Mouse (Mus musculus) NIH3T3 (cell line): ENCODE data around the gene Id1.

ENCODE experiments used
- DNase-seq: peaks from one replicate; pipeline ENCODE4 v3.0.0-alpha.2; 2012; ENCODE audit warnings: low read depth

The Id1 gene

GRCm38 (mm10) chr2:152753944-152754711 lies 18.1 kb downstream of the Id1 start, which contains the start of gene Cox4i2:
Cox4i2 (plus strand) TSS chr2:152754173.
- no peak for DNase-seq

DNA sequence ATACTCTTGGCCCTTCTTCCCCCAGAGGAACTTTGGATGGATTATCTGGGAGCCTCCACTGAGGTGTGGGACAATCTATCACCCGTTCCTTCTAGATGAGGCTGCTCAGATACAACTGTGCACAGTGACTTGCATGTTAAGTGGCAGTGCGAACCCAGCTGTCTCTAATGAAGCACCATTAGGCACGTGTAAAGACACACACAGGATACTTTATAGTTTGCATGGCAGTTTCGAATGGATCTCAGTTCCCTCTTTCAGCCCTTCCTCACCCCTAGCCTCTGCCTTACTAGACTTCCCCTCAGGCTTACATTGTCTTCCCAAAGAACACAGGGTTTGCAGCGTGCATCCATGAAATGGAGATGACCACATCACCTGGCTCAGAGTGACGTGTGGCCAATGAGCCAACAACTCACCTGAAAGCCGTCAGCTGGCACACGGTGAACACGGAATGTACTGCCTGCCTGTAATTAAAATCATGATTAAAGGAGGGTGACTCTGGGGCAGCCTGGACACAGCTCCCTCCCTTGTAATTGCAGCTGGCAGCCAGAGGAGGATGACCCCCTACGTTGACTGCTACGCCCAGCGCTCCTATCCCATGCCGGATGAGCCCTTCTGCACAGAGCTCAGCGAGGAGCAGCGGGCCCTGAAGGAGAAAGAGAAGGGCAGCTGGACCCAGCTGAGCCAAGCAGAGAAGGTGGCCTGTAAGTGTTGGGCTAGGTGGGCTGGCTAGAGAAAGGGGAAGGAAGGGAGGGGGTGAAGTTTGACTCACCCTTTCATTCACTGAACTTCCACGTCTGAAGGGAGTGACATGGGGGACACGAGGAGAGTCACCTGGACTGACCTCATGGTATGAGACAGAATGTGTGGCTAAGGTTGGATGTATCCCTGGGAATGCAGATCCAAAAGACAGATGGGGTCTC lies 20.7 kb downstream of the Id1 start:
- DNase-seq, result no peak

DNA sequence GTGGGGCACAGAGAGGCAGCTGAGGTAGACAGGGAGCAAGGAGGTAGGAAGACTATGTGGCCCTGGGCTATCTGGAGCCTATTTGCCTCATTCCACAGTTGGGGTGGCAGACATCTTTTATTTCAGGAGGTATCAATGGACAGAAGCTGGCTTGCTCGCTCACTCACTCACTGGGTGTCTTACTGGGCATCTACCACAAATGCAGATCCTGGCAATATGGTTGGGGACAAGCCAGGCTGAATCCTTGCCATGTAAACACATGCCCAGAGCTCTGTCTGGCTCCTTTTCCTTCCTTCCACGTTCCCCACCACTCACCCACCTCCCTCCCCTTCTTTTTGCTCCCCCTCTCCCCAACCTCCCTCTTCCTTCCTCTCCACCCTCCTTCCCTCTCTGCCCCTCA lies 21.4 kb downstream of the Id1 start:
- DNase-seq, result no peak

GRCm38 (mm10) chr2:152758351-152758750 lies 22.3 kb downstream of the Id1 start:
- DNase-seq, result peak; percentile 60

DNA sequence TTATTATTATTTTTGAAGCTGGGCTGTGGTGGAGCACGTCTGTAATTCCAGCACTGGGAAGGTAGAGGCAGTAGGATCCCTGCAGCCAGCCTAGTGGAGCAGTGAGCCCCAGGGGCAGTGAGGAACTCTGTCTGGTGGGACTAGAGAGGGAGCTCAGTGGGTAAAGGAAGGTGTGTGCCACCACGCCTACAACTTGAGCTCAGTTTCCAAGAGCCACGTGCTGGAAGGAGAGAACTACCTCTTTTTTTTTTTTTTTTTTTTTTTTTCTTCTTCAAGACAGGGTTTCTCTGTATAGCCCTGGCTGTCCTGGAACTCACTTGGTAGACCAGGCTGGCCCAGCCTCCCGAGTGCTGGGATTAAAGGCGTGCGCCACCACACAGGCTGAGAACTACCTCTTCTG lies 27.3 kb downstream of the Id1 start:
- DNase-seq, result no peak

DNA sequence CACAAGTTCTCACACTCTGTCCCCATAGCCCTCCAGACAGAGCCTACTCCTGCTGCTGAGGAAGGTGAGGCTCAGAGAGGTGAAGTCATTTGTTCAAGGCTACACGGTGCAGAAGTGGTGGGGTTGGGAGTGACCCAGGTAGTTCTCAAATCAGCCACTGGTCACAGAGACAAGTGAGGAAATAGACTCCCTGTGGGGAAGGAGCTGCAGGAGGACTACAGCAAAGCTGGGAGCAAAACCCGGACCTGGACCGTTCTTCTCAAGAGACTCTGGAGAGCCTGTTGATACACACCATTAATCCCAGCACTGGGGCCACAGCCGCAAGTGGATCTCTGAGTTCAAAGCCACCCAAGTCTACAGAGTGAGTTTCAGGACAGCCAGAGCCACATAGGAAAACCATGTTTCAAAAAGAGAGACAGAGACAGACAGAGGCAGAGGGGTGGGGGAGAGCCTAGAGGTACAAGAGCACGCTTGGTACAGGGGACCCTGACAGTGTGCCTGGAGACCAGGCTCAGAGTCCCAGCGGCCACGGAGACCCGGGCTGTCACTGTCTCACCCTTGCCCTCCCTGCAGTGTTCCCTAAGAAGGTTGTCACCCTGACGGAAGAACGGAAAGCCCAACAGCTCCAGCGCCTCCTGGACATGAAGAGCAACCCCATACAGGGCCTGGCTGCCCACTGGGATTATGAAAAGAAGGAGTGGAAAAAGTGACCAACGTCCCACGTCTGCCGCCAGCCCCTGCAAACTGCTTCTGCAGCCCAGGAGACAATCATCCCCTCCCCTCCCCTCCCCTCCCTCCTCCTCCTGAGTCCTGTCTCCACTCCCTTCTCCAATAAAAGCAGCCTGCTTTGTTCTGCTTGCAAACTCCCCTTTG lies 28.4 kb downstream of the Id1 start:
- DNase-seq, result no peak

DNA sequence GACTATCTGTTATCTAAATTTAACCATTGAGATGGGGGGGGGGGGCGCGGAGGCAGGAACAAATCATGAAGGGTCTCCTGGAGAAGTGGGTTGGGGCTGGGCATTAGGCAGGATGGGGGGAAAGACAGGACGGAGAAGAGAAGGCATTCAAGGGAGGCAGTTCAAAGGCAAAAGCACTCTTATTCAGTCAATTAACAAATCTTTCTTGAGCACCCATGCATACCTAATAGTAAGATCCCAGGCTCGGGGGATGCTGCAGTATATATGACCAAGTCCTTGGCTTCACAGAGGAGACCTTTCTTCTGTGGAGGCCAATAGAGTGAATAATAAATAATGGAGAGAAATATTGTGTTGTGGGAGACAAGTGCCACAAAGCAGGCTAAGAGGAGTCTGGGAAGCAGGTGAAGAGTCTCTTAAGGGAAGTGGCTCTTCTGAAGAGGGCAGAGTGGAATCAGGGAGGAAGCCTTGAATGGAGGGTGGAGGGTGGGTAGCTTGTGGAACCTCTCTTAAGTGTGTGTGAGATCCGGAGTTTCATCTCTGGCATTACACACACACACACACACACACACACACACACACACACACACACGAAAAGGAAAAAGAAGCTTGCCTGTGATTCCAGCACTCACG lies 29.1 kb downstream of the Id1 start:
- no peak for DNase-seq

DNA sequence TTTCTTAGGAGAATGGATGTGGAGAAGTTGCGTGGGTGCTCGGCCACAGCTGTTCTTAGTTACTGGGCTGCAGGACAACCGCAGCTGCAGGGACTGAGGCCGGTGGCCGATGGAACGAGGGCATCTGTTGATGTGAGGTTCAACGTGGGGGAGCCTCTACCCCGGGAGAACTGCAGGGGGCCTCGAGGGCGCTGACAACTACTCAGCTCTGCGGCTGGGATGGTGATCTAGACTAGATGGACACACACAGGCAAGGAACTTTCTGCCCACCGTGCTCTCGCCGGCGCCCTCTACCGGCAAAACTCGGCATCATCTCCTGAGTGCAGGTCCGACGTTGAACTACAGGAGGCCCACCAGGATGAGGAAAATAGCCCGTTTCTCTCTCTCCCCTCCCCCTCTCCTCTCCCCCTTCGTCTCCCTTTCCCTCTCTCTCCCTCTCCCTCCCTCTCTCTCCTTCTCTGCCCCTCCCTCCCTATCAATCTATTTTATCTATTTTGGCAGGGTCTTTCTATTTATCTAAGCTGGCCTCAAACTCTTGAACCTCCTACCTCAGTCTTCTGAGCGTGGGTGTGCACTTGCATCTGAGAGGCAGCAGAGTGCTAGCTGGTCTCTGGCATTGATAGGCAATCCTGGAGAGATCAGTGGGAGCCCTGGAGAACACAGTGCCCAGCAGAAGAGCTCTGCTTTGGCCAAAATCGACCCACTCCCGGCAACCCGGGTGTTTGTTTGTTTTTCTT lies 30.5 kb downstream of the Id1 start:
- peak; percentile 95 for DNase-seq

- peak; percentile 64 for DNase-seq
These were observed 31.7 kb downstream of the Id1 start for GRCm38 (mm10) chr2:152767618-152768271.

- no peak for DNase-seq
These were observed 33.6 kb downstream of the Id1 start for GRCm38 (mm10) chr2:152769677-152770076.

GRCm38 (mm10) chr2:152771571-152771970 lies 35.5 kb downstream of the Id1 start:
- no peak for DNase-seq

DNA sequence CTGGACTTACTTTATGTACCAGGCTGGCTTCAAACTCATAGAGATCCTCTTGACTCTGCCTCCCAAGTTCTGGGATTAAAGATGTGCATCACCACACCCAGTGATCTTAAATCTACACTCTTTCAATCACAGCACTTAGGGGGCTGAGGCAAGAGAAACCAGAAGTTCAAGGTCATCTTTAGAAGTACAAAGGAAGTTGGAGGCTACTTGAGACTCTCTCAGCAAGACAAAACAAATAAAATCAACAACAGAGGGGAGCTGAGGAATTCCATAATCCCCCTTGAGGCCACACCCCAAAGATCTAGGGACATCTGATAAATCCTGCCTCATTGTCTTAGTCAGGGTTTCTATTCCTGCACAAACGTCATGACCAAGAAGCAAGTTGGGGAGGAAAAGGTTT lies 36.2 kb downstream of the Id1 start:
- DNase-seq, result no peak

DNA sequence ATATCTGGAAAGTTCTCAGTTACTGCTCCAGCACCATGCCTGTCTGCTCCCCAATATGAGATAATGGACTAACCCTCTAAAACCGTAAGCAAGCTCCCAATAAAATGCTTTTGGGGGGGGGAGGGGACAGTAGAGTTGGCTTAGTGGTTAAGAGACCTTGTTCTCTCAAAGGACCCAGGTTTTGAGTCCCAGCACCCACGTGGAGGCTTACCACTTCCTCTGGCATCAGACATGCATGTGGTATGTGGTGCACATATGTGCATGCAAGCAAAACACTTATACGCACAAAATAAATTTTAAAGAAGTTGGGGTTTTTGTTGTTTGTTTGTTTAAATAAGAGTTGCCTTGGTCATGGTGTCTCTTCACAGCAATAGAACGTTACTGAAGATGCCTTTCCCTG lies 39.3 kb downstream of the Id1 start:
- no peak for DNase-seq

DNA sequence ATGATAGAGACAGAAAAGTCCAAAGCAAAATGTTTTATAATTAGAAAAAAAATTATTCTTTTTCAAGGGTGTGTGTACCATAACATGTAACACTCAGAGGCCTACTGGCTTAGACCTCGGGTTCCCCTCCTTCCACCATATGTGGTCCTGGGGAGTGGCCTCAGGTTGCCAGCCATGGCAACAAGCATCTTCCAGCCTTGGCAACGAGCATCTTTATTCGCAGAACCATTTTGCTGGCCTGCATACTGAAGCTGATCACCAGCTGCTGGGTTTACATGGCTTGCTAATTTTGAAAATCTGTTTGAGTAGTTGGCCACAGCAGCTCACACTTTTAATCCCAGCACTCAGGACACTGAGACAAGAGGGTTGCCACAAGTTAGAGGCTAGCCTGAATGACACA lies 40.0 kb downstream of the Id1 start:
- DNase-seq, result no peak

DNA sequence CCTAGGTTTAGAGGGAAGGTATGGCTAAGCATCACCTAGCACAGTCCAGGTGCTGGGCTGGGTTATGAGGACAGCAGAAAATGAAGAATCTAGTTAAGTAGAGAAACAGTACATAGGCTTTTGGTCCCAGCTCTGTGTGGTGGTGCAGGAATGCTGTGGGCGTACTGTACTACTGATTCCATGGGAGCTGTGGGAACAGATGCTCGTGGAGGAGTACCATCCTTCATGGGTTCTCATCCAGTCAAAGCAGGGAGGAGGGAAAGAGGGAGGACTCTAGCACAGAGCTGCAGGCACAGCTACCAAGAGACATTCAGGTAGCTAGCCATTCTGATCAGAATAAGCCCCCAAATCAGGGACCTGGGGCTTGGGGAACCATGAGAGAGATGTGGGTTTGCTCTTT lies 40.4 kb downstream of the Id1 start:
- DNase-seq, result no peak

GRCm38 (mm10) chr2:152777081-152777480 lies 41.0 kb downstream of the Id1 start:
- DNase-seq, result no peak

DNA sequence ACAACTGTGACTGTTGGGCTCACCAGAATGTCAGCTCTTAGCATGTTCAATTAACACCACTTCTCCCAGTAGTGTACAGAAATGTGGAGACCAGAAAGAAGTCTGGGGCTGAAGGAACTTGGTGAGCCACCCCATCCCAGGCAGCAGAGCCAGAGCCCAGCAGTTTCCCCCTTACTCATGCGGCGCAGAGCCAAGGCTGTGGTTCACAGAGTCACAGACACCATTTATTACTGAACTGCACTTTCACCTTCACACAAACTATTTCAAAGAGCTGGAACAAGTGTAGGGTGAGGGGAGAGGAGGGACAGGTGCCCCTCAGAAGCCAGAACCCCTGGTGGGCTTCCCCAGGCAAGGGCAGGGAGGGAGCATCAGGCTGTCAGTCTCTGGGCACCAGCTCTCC lies 44.4 kb downstream of the Id1 start:
- DNase-seq, result peak; percentile 43

DNA sequence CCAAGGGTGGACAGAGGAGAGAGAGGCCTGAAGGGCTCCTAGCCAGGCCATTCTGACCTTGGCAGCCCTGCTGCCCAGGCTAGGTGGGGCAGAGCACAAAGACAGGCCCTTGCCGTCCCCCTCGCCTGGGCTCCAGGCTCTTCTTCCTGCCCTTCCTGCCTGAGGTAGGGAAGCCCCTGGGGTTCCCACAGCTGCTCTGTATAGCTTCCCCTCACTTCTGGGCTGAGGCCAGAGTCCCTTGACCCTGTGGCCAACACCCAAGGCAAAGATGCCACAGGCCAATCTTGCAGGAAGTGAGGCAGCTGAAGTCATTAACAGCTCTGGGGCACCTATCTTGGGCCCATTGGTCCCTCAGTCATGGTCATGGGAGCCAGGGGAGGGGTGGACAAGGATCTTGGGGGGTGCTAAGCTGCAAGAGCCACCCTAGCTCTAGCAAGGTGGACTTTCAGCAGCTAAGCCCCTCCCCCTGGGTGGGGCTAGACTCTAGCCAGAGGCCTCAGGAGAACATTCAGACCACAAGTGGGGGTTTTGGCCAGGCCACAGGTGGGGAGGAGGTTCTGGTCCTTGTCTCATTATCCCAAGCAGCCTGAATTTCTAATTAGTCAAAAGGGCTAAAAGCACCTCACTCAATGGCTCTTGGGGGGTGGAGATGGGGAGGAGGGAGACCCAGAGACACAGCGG lies 45.1 kb downstream of the Id1 start:
- DNase-seq, result no peak

DNA sequence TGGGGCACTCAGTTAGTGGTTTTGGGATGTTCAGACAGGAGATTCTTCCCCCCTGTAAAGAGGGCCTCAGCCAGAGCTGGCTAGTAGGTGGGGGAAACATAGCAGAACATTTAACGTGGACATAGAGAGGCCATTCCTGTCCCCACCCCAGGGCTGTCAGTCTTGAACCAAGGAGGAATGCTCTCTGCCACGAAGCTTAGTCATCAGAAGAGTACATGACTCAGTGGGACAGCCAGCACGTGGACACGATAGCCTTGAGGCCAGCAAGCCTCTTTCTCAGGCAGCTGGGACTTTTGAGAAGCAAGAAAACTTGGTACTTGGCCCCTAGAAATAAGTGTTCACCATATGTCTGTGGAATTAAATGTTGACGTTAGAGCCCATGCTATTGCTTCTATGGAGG lies 46.6 kb downstream of the Id1 start:
- DNase-seq, result peak; percentile 62

DNA sequence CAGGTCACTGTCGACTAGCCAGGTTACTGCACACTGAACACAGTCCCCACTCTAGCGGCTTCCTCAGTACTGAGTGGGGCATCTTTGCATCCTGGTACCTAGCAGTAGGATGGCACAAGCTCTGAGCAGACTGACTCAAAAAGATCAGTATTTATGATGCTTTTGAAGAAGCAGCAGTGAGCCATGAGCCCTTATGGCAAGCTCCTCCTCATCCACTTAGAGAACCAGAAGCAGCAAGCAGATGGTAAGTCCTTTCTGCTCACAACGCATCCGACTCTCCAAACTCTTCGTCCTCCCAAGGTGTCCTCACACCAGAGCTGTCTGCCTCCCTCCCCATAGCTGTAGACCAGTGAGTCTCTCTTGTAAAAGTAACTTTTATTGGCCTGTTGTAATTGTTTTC lies 47.2 kb downstream of the Id1 start:
- no peak for DNase-seq
